Mouse (Mus musculus) retina, postnatal 1 day (tissue): ENCODE measurements around the gene Otud7a.

Source experiments
- DNase-seq: peaks from one replicate; pipeline ENCODE4 v3.0.0-alpha.2; 2012

Otud7a gene

GRCm38 (mm10) chr7:63719183-63719944 is 274.8 kb downstream of the Otud7a start:
- DNase-seq, result no peak

GRCm38 (mm10) chr7:63720682-63721081 is 276.1 kb downstream of the Otud7a start:
- no peak for DNase-seq

DNA sequence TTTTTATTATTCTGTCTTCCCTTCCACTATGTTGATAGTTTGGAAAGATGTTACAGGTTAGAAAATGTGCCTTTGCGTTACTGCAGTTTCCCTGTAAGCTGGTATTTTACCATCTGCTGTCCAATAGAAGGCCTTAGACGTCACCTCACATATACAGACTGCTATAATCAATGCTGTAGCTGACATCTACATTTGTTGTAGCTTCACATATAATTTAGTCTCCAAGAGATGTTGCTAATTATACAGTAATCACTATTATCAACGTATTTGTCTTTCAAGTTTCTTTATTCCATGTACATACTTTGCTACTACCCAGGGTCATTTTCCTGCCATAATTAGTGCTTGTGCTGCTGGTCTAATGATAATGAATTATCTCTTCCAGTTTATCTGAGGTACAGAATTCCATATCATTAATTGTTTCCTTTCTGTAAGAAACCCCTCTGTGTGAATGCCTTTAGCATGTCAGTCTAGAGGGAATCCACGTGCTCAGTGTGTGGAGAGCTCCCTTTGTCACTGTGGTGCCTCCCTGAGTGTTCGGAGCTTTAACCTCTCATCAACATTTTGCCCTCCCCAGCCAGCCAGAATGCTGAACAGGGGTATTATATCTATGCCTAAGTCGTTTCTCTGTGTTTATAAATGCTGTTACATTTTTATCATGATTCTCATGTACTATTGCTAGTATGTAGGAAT is 280.6 kb downstream of the Otud7a start:
- DNase-seq, result no peak

DNA sequence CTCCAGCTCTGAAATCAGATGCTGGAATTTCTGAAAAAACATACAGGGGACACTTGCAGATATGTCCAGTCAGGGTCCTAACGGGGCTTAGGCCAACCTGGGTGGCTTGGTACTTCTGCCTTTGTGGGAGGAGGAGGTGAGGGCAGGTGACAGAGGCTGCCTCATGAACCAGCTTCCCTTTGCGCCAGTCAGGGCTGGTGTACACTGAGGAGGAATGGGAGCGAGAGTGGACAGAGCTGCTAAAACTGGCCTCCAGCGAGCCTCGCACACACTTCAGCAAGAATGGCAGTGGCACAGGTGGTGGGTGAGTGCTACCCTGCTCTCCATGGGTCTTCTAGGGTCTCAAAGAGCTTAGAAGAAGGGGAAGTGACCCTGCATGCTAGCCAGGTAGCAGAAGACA is 285.1 kb downstream of the Otud7a start:
- DNase-seq, result no peak

DNA sequence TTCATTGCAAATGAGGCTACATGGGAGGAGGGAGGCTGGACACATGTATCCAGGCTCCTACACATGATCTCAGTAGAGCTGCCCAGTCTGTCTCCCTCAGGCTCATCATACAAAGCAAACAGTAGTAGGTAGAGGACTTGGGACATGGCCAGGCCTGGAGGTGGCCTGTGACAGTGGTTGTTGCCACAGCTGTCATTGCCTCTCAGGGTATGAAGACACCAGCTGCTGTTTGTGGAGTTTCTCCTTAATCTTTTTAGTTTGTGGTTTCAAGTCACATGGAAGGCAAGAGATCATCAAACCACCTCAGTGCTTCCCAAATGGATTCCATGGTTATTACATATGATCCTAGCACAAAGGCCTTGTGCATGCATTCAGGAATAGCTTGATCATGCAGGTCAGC is 285.5 kb downstream of the Otud7a start:
- no peak for DNase-seq

DNA sequence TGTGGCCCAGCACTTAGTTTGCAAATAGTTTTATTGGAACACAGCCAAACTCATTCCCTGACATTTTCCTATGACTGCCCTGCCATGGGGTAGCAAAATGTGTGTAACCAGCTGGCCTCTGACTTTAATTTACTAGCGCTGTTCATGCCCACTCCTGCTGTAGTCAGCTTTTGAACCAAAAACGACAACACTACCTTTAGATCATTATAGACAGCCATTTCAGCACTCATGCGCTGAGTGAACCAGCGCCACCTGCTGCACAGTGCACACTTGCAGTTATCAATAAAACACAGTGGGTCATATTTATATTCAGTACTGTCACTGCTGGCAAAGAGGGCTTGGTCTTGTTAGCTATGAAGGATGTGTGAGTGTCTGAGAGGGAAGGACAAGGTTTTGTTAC is 293.2 kb downstream of the Otud7a start:
- peak; percentile 25 for DNase-seq

DNA sequence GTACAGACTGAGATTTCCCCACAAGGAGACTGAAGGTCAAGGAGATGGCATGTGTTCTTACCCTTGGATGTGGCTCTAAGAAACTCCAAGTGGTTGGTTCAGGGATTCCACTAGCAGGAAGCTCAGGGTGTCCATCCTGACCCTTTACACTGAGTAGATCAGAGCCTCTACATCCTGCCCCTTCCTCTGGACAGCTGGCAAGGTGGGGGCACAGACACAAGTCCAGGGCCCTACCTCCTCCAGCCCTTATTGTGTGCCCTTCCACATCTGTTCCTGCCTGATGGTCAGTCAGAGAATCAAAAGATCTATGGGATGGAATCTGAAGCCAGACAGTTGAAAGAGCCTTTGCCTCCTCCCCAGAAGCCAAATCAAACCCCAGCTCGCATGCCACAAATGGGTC is 293.6 kb downstream of the Otud7a start:
- DNase-seq, result no peak

- no peak for DNase-seq
Observed at GRCm38 (mm10) chr7:63743116-63743515, 298.6 kb downstream of the Otud7a start.

GRCm38 (mm10) chr7:63752081-63752480 is 307.5 kb downstream of the Otud7a start:
- DNase-seq, result peak; percentile 76

- peak; percentile 85 for DNase-seq
Observed at GRCm38 (mm10) chr7:63753274-63753751, 308.8 kb downstream of the Otud7a start.

GRCm38 (mm10) chr7:63754573-63755475 is 310.3 kb downstream of the Otud7a start:
- DNase-seq, result no peak

DNA sequence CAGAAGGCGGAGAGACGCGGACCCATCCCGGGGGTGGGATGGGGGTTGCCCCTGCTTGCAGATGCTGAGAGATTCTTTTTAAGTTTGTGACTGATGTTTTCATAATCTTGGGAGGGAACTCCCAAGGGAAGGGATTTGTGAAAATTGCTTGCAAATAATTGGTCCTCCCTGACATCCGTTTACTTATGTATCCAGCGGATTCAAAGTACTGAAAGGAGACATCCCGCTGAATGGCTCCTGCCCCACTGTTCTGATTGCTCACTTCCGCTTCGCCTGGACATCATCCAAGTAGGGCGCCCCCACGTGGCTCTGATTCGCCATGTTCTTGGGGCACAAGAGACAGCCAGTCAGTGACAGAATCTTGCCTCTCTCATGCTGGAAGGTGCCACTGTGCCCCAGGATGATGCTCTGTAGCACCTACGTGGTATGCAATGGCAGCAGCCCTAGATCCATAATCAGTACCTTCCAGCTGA is 311.0 kb downstream of the Otud7a start:
- DNase-seq, result peak; percentile 93

GRCm38 (mm10) chr7:63757136-63757677 is 312.7 kb downstream of the Otud7a start:
- no peak for DNase-seq

DNA sequence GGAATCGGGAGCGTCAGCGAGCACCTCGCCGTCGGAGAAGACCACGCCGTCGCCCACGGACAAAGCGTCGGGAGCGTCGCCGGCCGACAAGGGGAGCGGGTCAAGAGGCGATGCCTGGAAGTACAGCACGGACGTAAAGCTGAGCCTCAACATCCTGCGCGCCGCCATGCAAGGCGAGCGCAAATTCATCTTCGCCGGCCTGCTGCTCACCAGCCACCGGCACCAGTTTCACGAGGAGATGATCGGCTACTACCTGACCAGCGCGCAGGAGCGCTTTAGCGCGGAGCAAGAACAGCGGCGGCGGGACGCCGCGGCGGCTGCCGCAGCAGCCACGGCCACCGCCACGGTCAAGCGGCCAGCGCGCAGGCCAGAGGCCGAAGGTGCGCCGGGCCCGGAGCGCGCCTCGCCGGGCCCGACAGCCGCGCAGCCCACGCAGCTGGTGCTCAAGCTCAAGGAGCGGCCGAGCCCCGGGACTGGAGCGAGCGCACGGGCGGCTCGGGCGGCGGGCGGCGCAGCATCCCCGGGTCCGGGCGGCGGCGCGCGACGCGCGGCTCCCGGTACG is 313.2 kb downstream of the Otud7a start:
- DNase-seq, result peak; percentile 51

DNA sequence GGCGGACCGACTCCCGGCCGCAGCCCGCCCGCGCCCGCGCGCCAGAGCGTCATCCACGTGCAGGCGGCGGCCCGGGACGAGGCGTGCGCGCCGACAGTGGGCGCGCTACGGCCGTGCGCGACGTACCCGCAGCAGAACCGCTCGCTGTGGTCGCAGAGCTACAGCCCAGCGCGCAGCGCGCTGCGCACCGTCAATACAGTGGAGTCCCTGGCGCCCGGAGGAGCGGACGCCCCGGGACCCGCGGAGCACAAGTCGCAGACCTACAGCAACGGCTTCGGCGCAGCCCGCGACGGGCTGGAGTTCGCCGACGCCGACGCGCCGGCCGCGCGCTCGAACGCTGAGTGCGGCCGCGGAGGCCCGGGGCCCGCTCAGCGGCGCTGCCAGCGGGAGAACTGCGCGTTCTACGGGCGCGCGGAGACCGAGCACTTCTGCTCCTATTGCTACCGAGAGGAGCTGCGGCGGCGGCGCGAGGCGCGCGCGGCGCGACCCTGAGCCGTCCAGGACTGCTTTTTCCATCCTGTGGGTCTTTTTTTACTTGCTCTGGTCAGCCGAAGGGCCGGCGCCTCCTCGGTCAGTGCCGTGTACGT is 313.8 kb downstream of the Otud7a start:
- no peak for DNase-seq

- DNase-seq, result no peak
Observed at GRCm38 (mm10) chr7:63759606-63760005, 315.1 kb downstream of the Otud7a start.

GRCm38 (mm10) chr7:63762529-63762928 is 318.0 kb downstream of the Otud7a start:
- no peak for DNase-seq

DNA sequence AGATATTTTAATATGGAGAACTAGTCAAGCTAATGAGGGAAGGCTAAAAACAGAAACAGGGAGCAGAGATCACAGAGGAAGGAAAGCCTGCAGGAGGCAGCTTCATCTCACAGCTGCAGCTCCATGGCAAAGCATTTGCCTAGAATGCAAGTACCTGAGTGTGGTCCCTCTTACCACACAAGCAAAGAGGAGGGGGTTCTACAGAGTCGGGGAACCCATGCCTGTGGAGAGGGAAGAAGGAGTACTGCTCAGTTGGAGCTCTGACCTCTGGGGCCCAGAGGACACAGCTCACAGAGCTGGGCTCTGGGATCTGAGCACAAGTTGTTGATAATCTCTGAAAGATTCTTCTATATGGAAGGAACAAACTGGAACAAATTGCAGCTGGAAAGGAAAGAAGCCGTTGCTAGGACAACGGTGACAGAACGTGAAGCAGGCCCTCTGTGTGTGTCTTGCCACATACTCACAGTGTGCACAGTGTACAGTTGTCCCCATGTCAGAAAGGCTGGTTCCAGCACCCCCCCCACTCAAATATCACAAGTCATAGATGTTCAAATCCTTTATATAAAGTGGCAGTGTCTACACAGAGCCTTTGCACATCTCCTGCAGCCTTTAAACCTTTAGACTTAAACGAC is 324.0 kb downstream of the Otud7a start:
- DNase-seq, result no peak

GRCm38 (mm10) chr7:63773268-63773667 is 328.7 kb downstream of the Otud7a start:
- no peak for DNase-seq

GRCm38 (mm10) chr7:63774291-63774690 is 329.7 kb downstream of the Otud7a start:
- no peak for DNase-seq

DNA sequence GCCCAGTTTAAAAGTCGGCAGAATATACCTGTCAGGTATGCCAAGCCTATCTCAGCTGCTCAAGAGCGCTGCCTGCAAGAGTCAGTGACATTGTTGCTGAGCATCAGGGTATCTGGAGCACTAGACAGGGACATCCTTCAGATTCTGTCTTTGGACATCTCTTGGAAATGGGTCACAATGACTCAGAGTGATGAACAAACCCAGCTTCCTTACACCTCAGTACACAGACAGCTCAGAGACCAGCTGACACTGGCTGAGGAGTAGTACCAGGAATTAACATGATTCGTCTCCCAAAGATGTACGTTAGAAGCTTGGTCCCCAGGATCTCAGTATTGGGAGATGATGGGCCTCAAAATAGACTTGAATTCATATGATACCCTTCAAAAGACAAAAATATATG is 332.8 kb downstream of the Otud7a start:
- DNase-seq, result no peak

DNA sequence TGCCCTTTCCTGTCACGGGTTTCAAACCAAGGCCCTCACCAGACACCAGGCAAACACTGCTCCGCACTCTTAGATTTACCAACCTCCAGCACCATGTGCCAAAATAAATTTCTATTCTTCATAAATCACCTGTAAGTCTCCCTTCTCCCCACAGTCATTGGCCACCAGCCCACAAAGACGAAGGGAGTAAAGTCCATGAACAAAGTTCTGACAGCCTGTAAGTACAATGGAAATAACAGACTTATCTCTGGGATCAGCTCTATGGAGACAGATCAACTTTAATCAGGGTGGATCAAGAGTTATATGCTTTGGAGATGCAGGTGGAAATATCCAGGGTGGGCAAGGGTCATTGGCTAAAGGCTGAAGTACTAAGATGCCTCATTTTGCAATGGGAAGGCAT is 336.3 kb downstream of the Otud7a start:
- DNase-seq, result no peak
